Mouse (Mus musculus): ENCODE measurements at regions not wholly inside any gene's neighbourhood (a gene's known extent, or its start where the extent isn't known, plus 50 kb on each side); places are given as distances from the start of the nearest gene placed in this dataset.

DNA sequence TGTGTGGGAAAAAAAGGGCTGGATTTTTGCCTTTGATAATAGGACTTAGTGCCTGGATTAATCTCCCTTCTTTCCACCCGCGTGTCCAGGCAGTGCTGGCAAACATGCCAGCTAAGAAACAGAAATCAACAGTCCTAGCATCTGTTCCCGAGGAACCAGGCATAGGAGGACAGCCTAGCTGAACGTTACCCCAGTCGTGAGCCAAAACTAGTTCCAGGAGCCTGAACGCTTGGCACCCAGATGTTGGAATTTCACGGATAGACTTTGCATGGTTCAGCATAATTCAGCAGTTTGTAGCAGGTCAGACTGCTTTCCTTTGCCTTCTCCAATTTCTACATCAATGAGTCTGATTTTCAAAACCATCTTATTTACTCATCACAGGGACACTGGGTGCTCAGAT is 62.6 kb upstream of the Kirrel3 start:
- DNase-seq (ENCODE audit: low spot score in 2 of 2), result no peak

GRCm38 (mm10) chr9:34426589-34426988 is 59.1 kb upstream of the Kirrel3 start:
- no peak for DNase-seq (ENCODE audit: low spot score in 2 of 2)

GRCm38 (mm10) chr9:34427711-34428110 is 58.0 kb upstream of the Kirrel3 start:
- no peak for DNase-seq (ENCODE audit: low spot score in 2 of 2)

Measured in frontal cortex, postnatal 10 days (tissue).